ENCODE assay signal across 35 mouse cellular contexts in the genomic region with DNA sequence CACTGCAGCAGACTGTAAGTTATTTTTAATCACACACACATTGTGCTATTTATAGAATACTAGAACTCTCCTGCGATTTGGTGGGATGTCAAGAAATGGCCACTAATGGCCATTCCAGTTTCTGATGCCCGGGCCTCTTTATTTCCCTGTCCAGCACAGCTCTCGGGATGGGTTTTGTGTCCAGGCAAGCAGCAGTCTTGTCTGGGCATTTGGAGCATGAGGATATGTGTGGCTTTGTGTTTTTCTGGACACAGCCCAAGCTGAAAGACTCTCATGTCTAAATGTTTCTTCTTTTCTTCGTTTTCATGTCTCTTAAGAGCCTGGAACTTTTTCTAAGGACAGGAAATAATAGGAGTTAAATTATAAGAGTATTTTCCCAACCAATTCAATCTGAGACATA. TPM values are rescaled to one million over a fixed set of nuclear protein-coding genes. Genes with fewer than 3 reads are reported as not detected.
A peak's percentile ranks its signal among the peaks of the same experiment; 100 is the strongest.
DNase-seq lines count a peak whose midpoint lies in the region; ATAC-seq and TF ChIP-seq lines count a peak whose summit lies in the region.
"Had no signal": no experiment of that assay in that cellular context is flagged by ENCODE, and none has a peak within 500 bp of the region (broad histone marks: within the 10 kb centered on the region; RNA-seq: fewer than 3 reads in every experiment).

No protein-coding gene starts in this region.

- intact Hi-C loops in heart, postnatal 10 days (cut with DNase I) = no loop called here

- TF ChIP-seq CTCF in forebrain, postnatal 0 days (IDR thresholded peaks at IDR 0.05; ENCODE audit: low read depth) = no peak

- no peak overlapping the region for H3K9ac ChIP-seq in forebrain, postnatal 0 days
- no peak overlapping the region for H3K9ac ChIP-seq in forebrain, embryonic 13.5 days
- H3K9ac ChIP-seq in midbrain, embryonic 14.5 days (replicated peaks; ENCODE audit: low read length) = no peak overlapping the region
- no peak overlapping the region for H3K9ac ChIP-seq in midbrain, embryonic 15.5 days
- H3K9ac ChIP-seq: embryonic facial prominence, embryonic 12.5 days; heart, embryonic 12.5 days; liver, embryonic 14.5 days; lung, embryonic 15.5 days had no signal

- 0 out of 2 replicates have a peak, but pooled peaks cover 3% of the 10 kb centered on the region for H3K4me1 ChIP-seq in forebrain, postnatal 0 days (ENCODE audit: insufficient read depth)
- H3K4me1 ChIP-seq in forebrain, embryonic 13.5 days = peaks cover 13% of the 10 kb centered on the region
- no peaks in the 10 kb centered on the region for H3K4me1 ChIP-seq in midbrain, embryonic 14.5 days (ENCODE audit: control insufficient read depth, insufficient read depth, low read length)
- peaks cover 2% of the 10 kb centered on the region; the same call in 1 of the 2 replicates for H3K4me1 ChIP-seq in midbrain, embryonic 15.5 days
- H3K4me1 ChIP-seq: embryonic facial prominence, embryonic 12.5 days; lung, embryonic 15.5 days had no signal

- no peak for ATAC-seq in forebrain, postnatal 0 days
- ATAC-seq in forebrain, embryonic 13.5 days = no peak
- ATAC-seq in midbrain, embryonic 14.5 days (ENCODE audit: low FRiP score, low TSS enrichment) = no peak
- ATAC-seq in midbrain, embryonic 15.5 days (replicated peaks) = no peak
- ATAC-seq: inflammation-experienced regulatory T-cells, adult 6 months; Patski had no signal

- no peaks in the 10 kb centered on the region for H3K9me3 ChIP-seq in forebrain, postnatal 0 days (ENCODE audit: low read length)
- H3K9me3 ChIP-seq in forebrain, embryonic 13.5 days (replicated peaks) = no peaks in the 10 kb centered on the region
- no peaks in the 10 kb centered on the region for H3K9me3 ChIP-seq in midbrain, embryonic 14.5 days (ENCODE audit: control insufficient read depth, low read length)
- H3K9me3 ChIP-seq in midbrain, embryonic 15.5 days = no peaks in the 10 kb centered on the region
- H3K9me3 ChIP-seq: embryonic facial prominence, embryonic 12.5 days; G1E; heart, embryonic 12.5 days; lung, embryonic 15.5 days had no signal

- no peak overlapping the region for H3K4me2 ChIP-seq in forebrain, postnatal 0 days (ENCODE audit: low read depth)
- H3K4me2 ChIP-seq in forebrain, embryonic 13.5 days = no peak overlapping the region
- no peak overlapping the region for H3K4me2 ChIP-seq in midbrain, embryonic 14.5 days (ENCODE audit: low read length)
- H3K4me2 ChIP-seq in midbrain, embryonic 15.5 days = no peak overlapping the region
- H3K4me2 ChIP-seq: embryonic facial prominence, embryonic 12.5 days; heart, embryonic 12.5 days; lung, embryonic 15.5 days; midbrain, embryonic 11.5 days had no signal

- WGBS in forebrain, postnatal 0 days = 21% methylated on average over 4 of the region's 4 CpGs
- 52% methylated on average over 4 of the region's 4 CpGs for WGBS in forebrain, embryonic 13.5 days
- 69% methylated on average over 4 of the region's 4 CpGs for WGBS in midbrain, embryonic 14.5 days
- 63% methylated on average over 4 of the region's 4 CpGs for WGBS in midbrain, embryonic 15.5 days

- H3K36me3 ChIP-seq in forebrain, postnatal 0 days (ENCODE audit: insufficient read depth) = no peaks in the 10 kb centered on the region
- H3K36me3 ChIP-seq in forebrain, embryonic 13.5 days (ENCODE audit: poor library complexity, severe bottlenecking) = no peaks in the 10 kb centered on the region
- no peaks in the 10 kb centered on the region for H3K36me3 ChIP-seq in midbrain, embryonic 14.5 days (ENCODE audit: control insufficient read depth, insufficient read depth, low read length)
- no peaks in the 10 kb centered on the region for H3K36me3 ChIP-seq in midbrain, embryonic 15.5 days (replicated peaks)
- H3K36me3 ChIP-seq: embryonic facial prominence, embryonic 12.5 days; G1E; heart, embryonic 12.5 days; lung, embryonic 15.5 days had no signal

- DNase-seq in forebrain, postnatal 0 days = peak; percentile 25
- peak; percentile 1 to 4 for DNase-seq in heart, postnatal 10 days
- no peak for DNase-seq in heart, adult 8-10 months (ENCODE audit: low spot score)
- peak; percentile 17 for DNase-seq in midbrain, embryonic 14.5 days
- DNase-seq in T-cell, adult 2 months (ENCODE audit: low spot score) = no peak
- DNase-seq: adrenal gland, postnatal 14 days; cerebellum, adult 11-12 months; cerebellum, adult 9-11 months; embryo, embryonic 11 days; gastrocnemius, postnatal 10 days; kidney, adult 11 months; layer of hippocampus, adult 9-11 months; liver; right cerebral cortex, adult 18-20 months; spleen, adult 18-20 months; thymus, adult 18-20 months; thymus, postnatal 25 days had no signal

- no peaks in the 10 kb centered on the region for H3K27me3 ChIP-seq in forebrain, postnatal 0 days (ENCODE audit: insufficient read depth, low read length)
- no peaks in the 10 kb centered on the region for H3K27me3 ChIP-seq in forebrain, embryonic 13.5 days
- H3K27me3 ChIP-seq in midbrain, embryonic 14.5 days (ENCODE audit: control insufficient read depth, insufficient read depth, low read length) = no peaks in the 10 kb centered on the region
- H3K27me3 ChIP-seq in midbrain, embryonic 15.5 days (replicated peaks) = no peaks in the 10 kb centered on the region
- H3K27me3 ChIP-seq: embryonic facial prominence, embryonic 12.5 days; heart, embryonic 12.5 days; lung, embryonic 15.5 days had no signal

- H3K27ac ChIP-seq in forebrain, postnatal 0 days (ENCODE audit: low read depth, low read length) = no peak overlapping the region
- H3K27ac ChIP-seq in forebrain, embryonic 13.5 days = no peak overlapping the region
- H3K27ac ChIP-seq in midbrain, embryonic 14.5 days (replicated peaks; ENCODE audit: low read depth, low read length) = no peak overlapping the region
- no peak overlapping the region for H3K27ac ChIP-seq in midbrain, embryonic 15.5 days
- H3K27ac ChIP-seq: embryonic facial prominence, embryonic 12.5 days; liver, embryonic 14.5 days; lung, embryonic 15.5 days had no signal

- no peak overlapping the region for H3K4me3 ChIP-seq in forebrain, postnatal 0 days (ENCODE audit: low read depth, low read length)
- H3K4me3 ChIP-seq in forebrain, embryonic 13.5 days = no peak overlapping the region
- no peak overlapping the region for H3K4me3 ChIP-seq in midbrain, embryonic 14.5 days (replicated peaks; ENCODE audit: low read depth, low read length)
- no peak overlapping the region for H3K4me3 ChIP-seq in midbrain, embryonic 15.5 days
- H3K4me3 ChIP-seq: embryonic facial prominence, embryonic 12.5 days; heart, embryonic 12.5 days; lung, embryonic 15.5 days had no signal

RNA-seq across cellular contexts. Expression of a gene that starts 0.6 kb away (rescaled TPM):
- total RNA-seq in forebrain, postnatal 0 days (2014; rRNA removed) = 0.15 and 0.24 TPM in 2 replicates
- polyA plus RNA-seq in forebrain, postnatal 0 days (2015; fragmentation: Nextera tagmentation; extraction: Ambion mirVana) = 0.29 and 0.33 TPM in 2 replicates
- 0.06 and 0.08 TPM in 2 replicates for polyA plus RNA-seq in forebrain, embryonic 13.5 days (2015; fragmentation: Nextera tagmentation; extraction: Ambion mirVana)
- not detected for total RNA-seq in heart, postnatal 10 days (2021)
- total RNA-seq in heart, adult 8-10 months (2022) = not detected
- polyA plus RNA-seq in midbrain, embryonic 14.5 days (2014; fragmentation: Nextera tagmentation; extraction: Ambion mirVana) = 0.30 and 0.57 TPM in 2 replicates
- 0.48 and 0.98 TPM in 2 replicates for polyA plus RNA-seq in midbrain, embryonic 15.5 days (2015; fragmentation: Nextera tagmentation; extraction: Ambion mirVana)
- total RNA-seq: adrenal gland, postnatal 14 days; gastrocnemius, postnatal 10 days; hematopoietic stem cell, adult 5-6 weeks; megakaryocyte progenitor cell, adult 5-6 weeks; neutrophil, adult 5-6 weeks had no signal
- polyA plus RNA-seq: embryonic facial prominence, embryonic 12.5 days; G1E; gonadal fat pad, adult 2 months; heart, embryonic 12.5 days; inflammation-experienced regulatory T-cells, adult 6 months; kidney, embryonic 14.5 days; limb, embryonic 11.5 days; liver, embryonic 14.5 days; lung, embryonic 15.5 days; midbrain, embryonic 11.5 days; neural tube, embryonic 11.5 days; Patski; stomach, embryonic 16.5 days had no signal

Comparison
In these comparisons a context has a peak if more than half of its experiments do, and no peak if none do; other contexts are left out.
1. DNase-seq: peak in forebrain, postnatal 0 days (single experiment), heart, postnatal 10 days (2 of 2) and midbrain, embryonic 14.5 days (single experiment); none in heart, adult 8-10 months (single experiment) and T-cell, adult 2 months (single experiment).